Comparison of ENCODE assay signal across 24 mouse cellular contexts in the genomic region with DNA sequence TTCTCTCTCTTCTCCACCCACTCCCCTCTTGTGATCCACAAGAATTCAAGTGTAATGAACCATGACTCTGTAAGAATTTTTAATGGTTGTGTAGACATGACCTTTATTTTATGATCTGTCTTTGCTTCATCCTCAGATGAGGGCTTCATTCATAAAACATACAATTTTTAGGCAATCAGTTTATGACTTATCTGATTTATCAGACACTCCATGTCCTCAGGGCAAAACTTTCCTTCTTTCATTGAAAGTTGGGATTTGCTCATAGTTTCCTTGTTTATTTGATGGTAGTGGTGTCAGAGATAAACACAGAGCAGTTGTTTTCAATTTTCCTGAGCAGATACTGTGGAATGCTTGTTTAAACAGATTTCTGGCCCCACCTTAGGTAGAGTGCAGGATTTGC.
"Had no signal": no experiment of that assay in that cellular context is flagged by ENCODE, and none has a peak within 500 bp of the region (broad histone marks: within the 10 kb centered on the region; RNA-seq: fewer than 3 reads in every experiment).

No protein-coding gene starts in this region.

- H3K9ac ChIP-seq: heart, embryonic 13.5 days; heart, embryonic 15.5 days; hindbrain, embryonic 13.5 days; hindbrain, embryonic 15.5 days; limb, embryonic 13.5 days; limb, embryonic 15.5 days; liver, embryonic 12.5 days; liver, embryonic 14.5 days had no signal

- H3K36me3 ChIP-seq: heart, embryonic 13.5 days; heart, embryonic 15.5 days; hindbrain, embryonic 13.5 days; hindbrain, embryonic 15.5 days; limb, embryonic 13.5 days; limb, embryonic 15.5 days; liver, embryonic 12.5 days had no signal

- ATAC-seq: hindbrain, postnatal 0 days; intestine, embryonic 16.5 days; liver, embryonic 12.5 days had no signal

- H3K4me2 ChIP-seq: heart, embryonic 11.5 days; heart, embryonic 13.5 days; heart, embryonic 15.5 days; hindbrain, embryonic 13.5 days; hindbrain, embryonic 15.5 days; limb, embryonic 13.5 days; limb, embryonic 15.5 days; liver, embryonic 12.5 days had no signal

- H3K9me3 ChIP-seq: heart, embryonic 13.5 days; heart, embryonic 15.5 days; hindbrain, embryonic 13.5 days; hindbrain, embryonic 15.5 days; limb, embryonic 13.5 days; limb, embryonic 15.5 days; liver, embryonic 12.5 days had no signal

- H3K4me1 ChIP-seq: heart, embryonic 13.5 days; heart, embryonic 15.5 days; hindbrain, embryonic 13.5 days; hindbrain, embryonic 15.5 days; limb, embryonic 13.5 days; limb, embryonic 15.5 days; liver, embryonic 12.5 days had no signal

- H3K4me3 ChIP-seq: heart, adult 2 months; heart, embryonic 13.5 days; heart, embryonic 15.5 days; hindbrain, embryonic 13.5 days; hindbrain, embryonic 15.5 days; limb, embryonic 13.5 days; limb, embryonic 15.5 days; liver, embryonic 12.5 days had no signal

- H3K27me3 ChIP-seq: heart, embryonic 13.5 days; heart, embryonic 15.5 days; hindbrain, embryonic 13.5 days; hindbrain, embryonic 15.5 days; limb, embryonic 13.5 days; limb, embryonic 15.5 days; liver, embryonic 12.5 days had no signal

- H3K27ac ChIP-seq: heart, adult 2 months; heart, embryonic 13.5 days; heart, embryonic 15.5 days; hindbrain, embryonic 13.5 days; hindbrain, embryonic 15.5 days; hindbrain, postnatal 0 days; limb, embryonic 13.5 days; limb, embryonic 15.5 days; liver, embryonic 12.5 days; liver, embryonic 14.5 days had no signal

- DNase-seq: gastrocnemius, postnatal 14 days; gastrocnemius, postnatal 36 days; heart, adult 11 months; heart, adult 2 months; heart, postnatal 14 days; heart, postnatal 36 days; kidney, adult 18-20 months; kidney, adult 8-10 months; kidney, postnatal 14 days; kidney, postnatal 36 days; layer of hippocampus, adult 9-11 months; layer of hippocampus, postnatal 36 days; left cerebral cortex, postnatal 4 days had no signal
